Mouse (Mus musculus) liver, postnatal 0 days (tissue): ENCODE data around the gene Megf9. TPM values are rescaled to one million over a fixed set of nuclear protein-coding genes. Genes with fewer than 3 reads are reported as not detected.

Source experiments
- ATAC-seq: fragments of 200-750 bp; cut with Nextera tagmentation; 2 replicates; pipeline ENCODE4 v1.8.0; 2017; ENCODE audit warnings: mild to moderate bottlenecking, moderate library complexity
- DNase-seq: peaks from one replicate; pipeline ENCODE4 v3.0.0-alpha.2; 2016
- H3K27ac ChIP-seq: fragments of 300-500 bp; sonication (generic); 2 replicates; pipeline ENCODE4 v1.5.1; 2014; ENCODE audit warnings: antibody characterized with exemption, moderate library complexity, mild to moderate bottlenecking, low read depth
- H3K27me3 ChIP-seq: fragments of 300-500 bp; sonication (generic); 2 replicates; pipeline ENCODE4 v1.6.1; 2014; ENCODE audit warnings: low read length, control low read depth, mixed read lengths; ENCODE audit not compliant: insufficient read depth
- H3K36me3 ChIP-seq: fragments of 300-500 bp; sonication (generic); replicated peaks from 2 replicates; pipeline ENCODE4 v1.6.1; 2014; ENCODE audit warnings: mild to moderate bottlenecking, control low read depth, low read length, moderate library complexity, mixed read lengths; ENCODE audit not compliant: insufficient read depth
- H3K4me1 ChIP-seq: fragments of 300-500 bp; sonication (generic); 2 replicates; pipeline ENCODE4 v1.6.1; 2014; ENCODE audit warnings: antibody characterized with exemption, mild to moderate bottlenecking, control low read depth; ENCODE audit not compliant: insufficient read depth
- H3K4me2 ChIP-seq: fragments of 300-500 bp; sonication (generic); 2 replicates; pipeline ENCODE4 v1.6.1; 2014; ENCODE audit warnings: low read depth, mild to moderate bottlenecking, low read length, moderate library complexity, mixed read lengths
- H3K4me3 ChIP-seq: fragments of 300-500 bp; sonication (generic); 2 replicates; pipeline ENCODE4 v1.5.1; 2014; ENCODE audit warnings: low read depth, low read length
- H3K9ac ChIP-seq: fragments of 300-500 bp; sonication (generic); replicated peaks from 2 replicates; pipeline ENCODE4 v1.6.1; 2014; ENCODE audit warnings: mild to moderate bottlenecking, moderate library complexity
- H3K9me3 ChIP-seq: fragments of 300-500 bp; sonication (generic); 2 replicates; pipeline ENCODE4 v1.6.1; 2016; ENCODE audit warnings: mild to moderate bottlenecking, control low read depth, low read length, mixed read lengths
- CTCF ChIP-seq: sonication (generic); IDR thresholded peaks from 2 replicates; pipeline ENCODE4 v1.5.1; 2016; ENCODE audit warnings: antibody characterized with exemption, low read depth
- EP300 ChIP-seq: IDR thresholded peaks from 2 replicates; pipeline ENCODE4 v1.6.1; 2016; ENCODE audit warnings: antibody characterized with exemption, low read depth, mild to moderate bottlenecking
- WGBS: fragments of 180-500 bp; shearing (Covaris S2); extraction: QIAGEN DNeasy Blood & Tissue Kit; methylation state at CpG from one replicate; pipeline ENCODE4 v1.1.7; 2014; ENCODE audit not compliant: insufficient replicate concordance; 5-methylcytosine and 5-hydroxymethylcytosine counted together
- polyA plus RNA-seq: library from polyadenylated mRNA; unstranded; fragments of >200 nt; fragmentation: Nextera tagmentation; extraction: Ambion mirVana; gene quantifications from 2 replicates; pipeline ENCODE4 v1.2.1, GENCODE M21; 2015

Megf9 gene
- polyA plus RNA-seq, 1 experiment from 2014 or later: 9.4 TPM

GRCm38 (mm10) chr4:70540743-70541142 lies 5.9 kb upstream of the Megf9 start:
- no peak for DNase-seq
- 60% methylated on average over 6 of the region's 6 CpGs for WGBS

GRCm38 (mm10) chr4:70536661-70537580 lies 2.1 kb upstream of the Megf9 start:
- Histone ChIP-seq H3K27me3 (no peaks in the 10 kb centered on the region), H3K9ac (no peak overlapping the region), H3K4me1 (peaks cover 16% of the 10 kb centered on the region), H3K27ac (peak overlapping the region; percentile 1; the same call in 1 of the 2 replicates), H3K4me2 (no peak overlapping the region), H3K4me3 (no peak overlapping the region), H3K36me3 (no peaks in the 10 kb centered on the region), H3K9me3 (no peaks in the 10 kb centered on the region)
- ATAC-seq: no peak
- TF ChIP-seq CTCF (no peak), EP300 (no peak)
- WGBS: 55% methylated on average over 2 of the region's 2 CpGs
- DNase-seq: no peak

More at GRCm38 (mm10) chr4:70540743-70541142, 5.9 kb upstream of the Megf9 start:
- H3K27me3 ChIP-seq: no peaks in the 10 kb centered on the region
- no peak overlapping the region for H3K4me3 ChIP-seq
- H3K36me3 ChIP-seq: no peaks in the 10 kb centered on the region
- no peak overlapping the region for H3K4me2 ChIP-seq
- H3K27ac ChIP-seq: no peak overlapping the region
- no peak overlapping the region for H3K9ac ChIP-seq
- no peaks in the 10 kb centered on the region for H3K9me3 ChIP-seq
- no peak for TF ChIP-seq EP300
- no peak for TF ChIP-seq CTCF
- H3K4me1 ChIP-seq: peaks cover 7% of the 10 kb centered on the region
- no peak for ATAC-seq

GRCm38 (mm10) chr4:70535711-70536311 lies 1.0 kb upstream of the Megf9 start:
- DNase-seq (peak; percentile 42), ATAC-seq (no peak)
- TF ChIP-seq EP300: no peak
- TF ChIP-seq CTCF: no peak
- 21% methylated on average over 7 of the region's 7 CpGs for WGBS
- Histone ChIP-seq H3K27ac (peak overlapping the region; percentile 90), H3K9ac (peak overlapping the region; percentile 81), H3K4me2 (peak overlapping the region; percentile 95), H3K27me3 (no peaks in the 10 kb centered on the region), H3K9me3 (no peaks in the 10 kb centered on the region), H3K36me3 (no peaks in the 10 kb centered on the region), H3K4me1 (peaks cover 16% of the 10 kb centered on the region), H3K4me3 (peak overlapping the region; percentile 85)

GRCm38 (mm10) chr4:70535289-70535688 lies 494 bp upstream of the Megf9 start:
- Histone ChIP-seq H3K4me3 (peak overlapping the region; percentile 85), H3K9ac (peak overlapping the region; percentile 81), H3K27ac (peak overlapping the region; percentile 90), H3K36me3 (no peaks in the 10 kb centered on the region), H3K4me2 (peak overlapping the region; percentile 95), H3K4me1 (peaks cover 16% of the 10 kb centered on the region), H3K27me3 (no peaks in the 10 kb centered on the region), H3K9me3 (no peaks in the 10 kb centered on the region)
- DNase-seq (no peak), ATAC-seq (peak; percentile 18)
- WGBS: 0% methylated on average over 18 of the region's 18 CpGs
- TF ChIP-seq CTCF (no peak), EP300 (no peak)

- H3K27me3 ChIP-seq: no peaks in the 10 kb centered on the region
- 2% methylated on average over 60 of the region's 66 CpGs for WGBS
- H3K27ac ChIP-seq: peak overlapping the region; percentile 93
- peaks cover 16% of the 10 kb centered on the region for H3K4me1 ChIP-seq
- H3K9me3 ChIP-seq: no peaks in the 10 kb centered on the region
- TF ChIP-seq EP300 (no peak), CTCF (no peak)
- H3K36me3 ChIP-seq: no peaks in the 10 kb centered on the region
- peak overlapping the region; percentile 88 for H3K9ac ChIP-seq
- peak overlapping the region; percentile 85 for H3K4me3 ChIP-seq
- H3K4me2 ChIP-seq: peak overlapping the region; percentile 95
- ATAC-seq (peak; percentile 39), DNase-seq (peak; percentile 70)
Measured at GRCm38 (mm10) chr4:70534078-70534890, 511 bp downstream of the Megf9 start.
